In the genomic region with DNA sequence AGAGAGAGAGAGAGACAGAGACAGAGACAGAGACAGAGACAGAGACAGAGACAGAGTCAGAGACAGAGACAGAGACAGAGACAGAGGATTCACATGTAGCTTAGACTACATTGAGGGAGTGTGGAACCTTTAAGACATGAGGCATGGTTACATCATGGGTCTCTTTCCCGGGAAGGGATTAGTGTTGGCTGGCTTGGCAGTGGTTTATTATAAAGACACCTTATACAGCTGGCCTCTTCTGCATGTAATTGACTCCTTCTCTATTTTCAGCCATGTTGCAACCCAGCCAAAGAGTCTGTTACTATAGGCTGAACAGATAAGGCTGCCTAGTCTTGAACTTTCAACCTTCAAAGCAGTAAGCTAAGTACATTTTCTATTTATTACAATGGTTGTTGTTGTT, we compare ENCODE assay signal across 13 mouse cellular contexts.
"Had no signal": no experiment of that assay in that cellular context is flagged by ENCODE, and none has a peak within 500 bp of the region (broad histone marks: within the 10 kb centered on the region; RNA-seq: fewer than 3 reads in every experiment).

No protein-coding gene starts in this region.

- H3K27me3 ChIP-seq: limb, embryonic 13.5 days; liver, embryonic 15.5 days; midbrain, embryonic 13.5 days; neural tube, embryonic 12.5 days had no signal

- DNase-seq: kidney, adult 8-10 months; kidney, postnatal 36 days; left cerebral cortex, postnatal 4 days; lung, embryonic 14.5 days; retina, postnatal 1 day; right cerebral cortex, postnatal 14 days; thymus, postnatal 36 days had no signal

- H3K27ac ChIP-seq: limb, embryonic 13.5 days; midbrain, embryonic 13.5 days; neural tube, embryonic 12.5 days had no signal

- H3K4me2 ChIP-seq: limb, embryonic 13.5 days; liver, embryonic 11.5 days; lung, embryonic 14.5 days; midbrain, embryonic 13.5 days; neural tube, embryonic 12.5 days had no signal

- H3K4me1 ChIP-seq: midbrain, embryonic 13.5 days; neural tube, embryonic 12.5 days had no signal

- ATAC-seq: intestine, postnatal 0 days; midbrain, embryonic 13.5 days had no signal

- H3K9ac ChIP-seq: limb, embryonic 13.5 days; liver, embryonic 15.5 days; lung, embryonic 14.5 days; midbrain, embryonic 13.5 days; neural tube, embryonic 12.5 days had no signal

- H3K9me3 ChIP-seq: limb, embryonic 13.5 days; liver, embryonic 15.5 days; midbrain, embryonic 13.5 days; neural tube, embryonic 12.5 days had no signal

- H3K36me3 ChIP-seq: limb, embryonic 13.5 days; liver, embryonic 15.5 days; midbrain, embryonic 13.5 days; neural tube, embryonic 12.5 days had no signal

- H3K4me3 ChIP-seq: limb, embryonic 13.5 days; liver, embryonic 15.5 days; midbrain, embryonic 13.5 days; neural tube, embryonic 12.5 days had no signal
